Mouse (Mus musculus): Measurements from ENCODE around the gene Ttll5.

DNA sequence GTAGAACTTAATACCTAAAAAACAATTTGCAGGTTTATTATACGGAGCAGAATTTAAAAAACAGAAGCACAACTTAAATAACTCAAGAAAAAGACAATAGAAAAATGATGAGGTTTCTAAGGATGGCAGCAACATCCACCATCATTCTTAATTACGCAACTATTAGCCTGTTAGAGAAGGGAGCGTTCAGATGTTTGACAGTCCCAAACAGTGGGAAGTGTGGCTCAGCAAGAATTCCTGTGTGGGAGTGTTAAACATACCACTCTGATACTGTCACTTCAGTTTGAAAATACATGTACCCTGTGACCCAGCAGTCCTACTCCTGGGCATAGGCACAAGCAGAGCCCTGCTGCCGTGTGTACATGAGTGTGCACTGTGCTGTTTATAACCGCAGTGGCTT lies 112.9 kb downstream of the Ttll5 start:
- no peak for TF ChIP-seq POLR2A (IDR thresholded peaks at IDR 0.05; ENCODE audit: extremely low read depth, insufficient read depth, low read length)
- TF ChIP-seq CTCF (IDR thresholded peaks at IDR 0.05; ENCODE audit: extremely low read depth, insufficient read depth, low read length) = no peak
